ENCODE assay signal across 8 mouse cellular contexts in the genomic region with DNA sequence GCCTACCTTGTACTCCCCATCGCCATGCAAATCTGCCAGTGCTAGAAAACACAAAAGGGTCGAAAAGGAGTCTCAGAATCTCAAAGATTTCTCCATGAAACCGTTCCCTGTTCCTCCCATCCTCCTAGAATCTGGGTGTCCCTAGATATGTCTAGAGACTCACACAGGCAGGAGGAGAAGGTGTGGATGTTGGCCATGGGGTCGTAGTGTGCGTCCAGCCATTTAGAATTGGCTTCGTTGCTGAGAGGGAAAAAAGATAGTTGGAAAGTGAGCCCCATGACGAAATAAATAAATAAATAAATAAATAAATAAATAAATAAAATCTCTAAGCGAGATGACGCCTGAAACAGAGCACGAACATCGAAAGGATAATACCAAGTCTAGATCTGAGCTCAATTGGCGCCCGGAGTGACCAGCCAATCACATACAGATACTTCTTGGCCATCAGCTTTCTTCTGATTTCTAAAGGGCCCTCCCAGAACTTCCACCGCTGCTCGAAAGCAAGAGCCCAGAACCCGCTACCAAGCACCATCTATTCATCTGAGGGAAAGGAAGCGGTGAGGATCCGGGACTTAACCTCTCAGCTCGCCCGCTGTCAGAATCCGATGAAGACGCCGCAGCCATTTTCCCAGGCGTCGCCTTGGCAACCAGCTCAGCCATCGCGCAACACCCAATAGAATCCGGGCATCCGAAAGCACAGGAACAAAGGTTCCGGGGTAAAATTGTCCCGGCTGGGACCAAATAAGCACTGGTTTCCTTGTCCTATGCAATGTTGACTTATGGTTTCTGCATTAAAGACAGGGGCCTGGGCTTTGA. TPM values are rescaled to one million over a fixed set of nuclear protein-coding genes. Genes with fewer than 3 reads are reported as not detected.
DNase-seq lines count a peak whose midpoint lies in the region; ATAC-seq and TF ChIP-seq lines count a peak whose summit lies in the region.

A gene (minus strand): TSS at position 650 of the 816 bp plus-strand sequence.

- 0 out of 2 replicates have a peak, but pooled peaks cover 4% of the 10 kb centered on the region for H3K4me1 ChIP-seq in forebrain, embryonic 14.5 days (ENCODE audit: control insufficient read depth, insufficient read depth, low read length)
- peaks cover 7% of the 10 kb centered on the region for H3K4me1 ChIP-seq in liver, postnatal 0 days (ENCODE audit: insufficient read depth)
- peaks cover 16% of the 10 kb centered on the region for H3K4me1 ChIP-seq in neural tube, embryonic 13.5 days (replicated peaks)

- peak; percentile 79 for ATAC-seq in forebrain, embryonic 14.5 days
- peak; percentile 77 for ATAC-seq in liver, postnatal 0 days
- ATAC-seq in neural tube, embryonic 13.5 days (ENCODE audit: low read depth), result peak; percentile 77

- peak; percentile 81 for DNase-seq in ES-CJ7 (ENCODE audit: low read depth, low spot score)
- DNase-seq in cerebellum, adult 11 months, result peak; percentile 66
- DNase-seq in forebrain, embryonic 14.5 days (ENCODE audit: low spot score), result peak; percentile 91
- DNase-seq in heart, postnatal 14 days, result peak; percentile 78 to 88
- DNase-seq in layer of hippocampus, adult 11-12 months (ENCODE audit: low spot score), result peak; percentile 81
- DNase-seq in liver, postnatal 0 days, result peak; percentile 86
- peak; percentile 75 for DNase-seq in telencephalon, adult 2 months (ENCODE audit: low read depth, low spot score)

- H3K27ac ChIP-seq in forebrain, embryonic 14.5 days (ENCODE audit: low read depth, low read length), result peak within 1 kb of the TSS; percentile 71
- no peak within 1 kb of the TSS for H3K27ac ChIP-seq in liver, postnatal 0 days (ENCODE audit: low read depth)
- H3K27ac ChIP-seq in neural tube, embryonic 13.5 days (replicated peaks), result peak within 1 kb of the TSS; percentile 83

- 8% methylated on average over 31 of the region's 31 CpGs for WGBS in forebrain, embryonic 14.5 days
- WGBS in liver, postnatal 0 days (ENCODE audit: insufficient replicate concordance), result 10% methylated on average over 31 of the region's 31 CpGs
- 8% methylated on average over 31 of the region's 31 CpGs for WGBS in neural tube, embryonic 13.5 days

- H3K4me3 ChIP-seq in forebrain, embryonic 14.5 days (ENCODE audit: low read depth, low read length), result peak within 1 kb of the TSS; percentile 68
- peak within 1 kb of the TSS; percentile 74 for H3K4me3 ChIP-seq in liver, postnatal 0 days (ENCODE audit: low read depth, low read length)
- H3K4me3 ChIP-seq in neural tube, embryonic 13.5 days, result peak within 1 kb of the TSS; percentile 73

- intact Hi-C loops in heart, postnatal 14 days (cut with DNase I), result loop anchor here (5.0 kb wide), 2 partner anchors 149 to 279 kb away; a partner anchor contains a TSS

- TF ChIP-seq EP300 in liver, postnatal 0 days (IDR thresholded peaks at IDR 0.05; ENCODE audit: low read depth), result no peak

- peak within 1 kb of the TSS; percentile 76 for H3K4me2 ChIP-seq in forebrain, embryonic 14.5 days (ENCODE audit: low read length)
- peak within 1 kb of the TSS; percentile 93 for H3K4me2 ChIP-seq in liver, postnatal 0 days (ENCODE audit: low read depth, low read length)
- peak within 1 kb of the TSS; percentile 76 for H3K4me2 ChIP-seq in neural tube, embryonic 13.5 days

- no peaks in the 10 kb centered on the region for H3K27me3 ChIP-seq in forebrain, embryonic 14.5 days (replicated peaks; ENCODE audit: control insufficient read depth, insufficient read depth, low read length)
- H3K27me3 ChIP-seq in liver, postnatal 0 days (ENCODE audit: insufficient read depth, low read length), result no peaks in the 10 kb centered on the region
- no peaks in the 10 kb centered on the region for H3K27me3 ChIP-seq in neural tube, embryonic 13.5 days

- no peak for TF ChIP-seq CTCF in liver, postnatal 0 days (IDR thresholded peaks at IDR 0.05; ENCODE audit: low read depth)

- H3K9ac ChIP-seq in forebrain, embryonic 14.5 days (ENCODE audit: low read length), result peak within 1 kb of the TSS; percentile 69
- peak within 1 kb of the TSS; percentile 63 for H3K9ac ChIP-seq in liver, postnatal 0 days (replicated peaks)
- peak within 1 kb of the TSS; percentile 80 for H3K9ac ChIP-seq in neural tube, embryonic 13.5 days

- peaks cover 47% of the 10 kb centered on the region for H3K36me3 ChIP-seq in forebrain, embryonic 14.5 days (ENCODE audit: control insufficient read depth, insufficient read depth, low read length)
- peaks cover 25% of the 10 kb centered on the region; the same call in 1 of the 2 replicates for H3K36me3 ChIP-seq in liver, postnatal 0 days (replicated peaks; ENCODE audit: insufficient read depth, low read length)
- peaks cover 61% of the 10 kb centered on the region for H3K36me3 ChIP-seq in neural tube, embryonic 13.5 days

- H3K9me3 ChIP-seq in forebrain, embryonic 14.5 days (replicated peaks; ENCODE audit: control insufficient read depth, low read length), result no peaks in the 10 kb centered on the region
- H3K9me3 ChIP-seq in liver, postnatal 0 days (ENCODE audit: low read length), result no peaks in the 10 kb centered on the region
- no peaks in the 10 kb centered on the region for H3K9me3 ChIP-seq in neural tube, embryonic 13.5 days

RNA-seq across cellular contexts. Expression of the gene that starts here (rescaled TPM):
- polyA plus RNA-seq in forebrain, embryonic 14.5 days (2014; fragmentation: Nextera tagmentation; extraction: Ambion mirVana), result 9.0 and 14.5 TPM in 2 replicates
- 1 to 10 TPM; 3.3 to 3.9 TPM for total RNA-seq in heart, postnatal 14 days (2021)
- 0.46 and 0.66 TPM in 2 replicates for polyA plus RNA-seq in liver, postnatal 0 days (2015; fragmentation: Nextera tagmentation; extraction: Ambion mirVana)
- 7.6 and 9.4 TPM in 2 replicates for polyA plus RNA-seq in neural tube, embryonic 13.5 days (2015; fragmentation: Nextera tagmentation; extraction: Ambion mirVana)

Comparison
In these comparisons a context has a peak if more than half of its experiments do, and no peak if none do; other contexts are left out.
1. Peak in DNase-seq, ATAC-seq, H3K4me3 ChIP-seq, H3K9ac ChIP-seq and H3K4me2 ChIP-seq in liver, postnatal 0 days; RNA of the gene not detected or under 1 TPM.